Mouse (Mus musculus): ENCODE measurements around the gene Zfp282. TPM values are rescaled to one million over a fixed set of nuclear protein-coding genes. Genes with fewer than 3 reads are reported as not detected.

Zfp282 gene
- polyA plus RNA-seq, 1 experiment from 2014 or later: 8.3 TPM

Other genes starting within 250 kb of the Zfp282 start
- 233 and 252 TPM in 2 replicates for gene Pdia4, start 63.8 kb upstream of the Zfp282 start, polyA plus RNA-seq (2014; fragmentation: Nextera tagmentation; extraction: Ambion mirVana)
- 0.90 and 1.3 TPM in 2 replicates for gene Zfp786, start 46.3 kb upstream of the Zfp282 start, polyA plus RNA-seq (2014; fragmentation: Nextera tagmentation; extraction: Ambion mirVana)
- 5.6 and 5.8 TPM in 2 replicates for gene Zfp398, start 41.5 kb upstream of the Zfp282 start, polyA plus RNA-seq (2014; fragmentation: Nextera tagmentation; extraction: Ambion mirVana)
- gene Zfp212, start 43.3 kb downstream of the Zfp282 start, polyA plus RNA-seq (2014; fragmentation: Nextera tagmentation; extraction: Ambion mirVana): 9.5 and 9.8 TPM in 2 replicates
- 6.0 and 9.4 TPM in 2 replicates for gene Zfp956, start 76.2 kb downstream of the Zfp282 start, polyA plus RNA-seq (2014; fragmentation: Nextera tagmentation; extraction: Ambion mirVana)
- 7.4 and 8.6 TPM in 2 replicates for gene Zfp777, start 171.7 kb downstream of the Zfp282 start, polyA plus RNA-seq (2014; fragmentation: Nextera tagmentation; extraction: Ambion mirVana)
- 11.5 and 14.5 TPM in 2 replicates for gene Zfp746, start 209.4 kb downstream of the Zfp282 start, polyA plus RNA-seq (2014; fragmentation: Nextera tagmentation; extraction: Ambion mirVana)